Mouse (Mus musculus) limb, embryonic 15.5 days (tissue): ENCODE results near the gene Cep57l1. TPM values are rescaled to one million over a fixed set of nuclear protein-coding genes. Genes with fewer than 3 reads are reported as not detected.

ENCODE experiments used
- ATAC-seq: fragments of 200-750 bp; cut with Nextera tagmentation; 2 replicates; pipeline ENCODE4 v1.8.0; 2017; ENCODE audit warnings: low read depth, moderate TSS enrichment; ENCODE audit not compliant: insufficient number of reproducible peaks, low FRiP score, low TSS enrichment
- H3K27ac ChIP-seq: fragments of 300-500 bp; sonication (generic); 2 replicates; pipeline ENCODE4 v1.5.1; 2015; ENCODE audit warnings: moderate library complexity, mild to moderate bottlenecking, inconsistent platforms
- H3K27me3 ChIP-seq: fragments of 300-500 bp; sonication (generic); 2 replicates; pipeline ENCODE4 v1.6.1; 2015; ENCODE audit warnings: inconsistent platforms
- H3K36me3 ChIP-seq: fragments of 300-500 bp; sonication (generic); 2 replicates; pipeline ENCODE4 v1.6.1; 2015; ENCODE audit warnings: inconsistent platforms
- H3K4me1 ChIP-seq: fragments of 300-500 bp; sonication (generic); 2 replicates; pipeline ENCODE4 v1.6.1; 2015; ENCODE audit warnings: inconsistent platforms
- H3K4me2 ChIP-seq: fragments of 300-500 bp; sonication (generic); 2 replicates; pipeline ENCODE4 v1.6.1; 2015; ENCODE audit warnings: mild to moderate bottlenecking, inconsistent platforms
- H3K4me3 ChIP-seq: fragments of 300-500 bp; sonication (generic); 2 replicates; pipeline ENCODE4 v1.5.1; 2015; ENCODE audit warnings: mild to moderate bottlenecking, inconsistent platforms
- H3K9ac ChIP-seq: fragments of 300-500 bp; sonication (generic); 2 replicates; pipeline ENCODE4 v1.6.1; 2015; ENCODE audit warnings: inconsistent platforms
- H3K9me3 ChIP-seq: fragments of 300-500 bp; sonication (generic); 2 replicates; pipeline ENCODE4 v1.6.1; 2016; ENCODE audit warnings: inconsistent platforms
- WGBS: fragments of 180-500 bp; shearing (Covaris S2); methylation state at CpG from one replicate; pipeline ENCODE4 v1.1.7; 2015; 5-methylcytosine and 5-hydroxymethylcytosine counted together
- polyA plus RNA-seq: library from polyadenylated mRNA; unstranded; fragments of >200 nt; fragmentation: Nextera tagmentation; extraction: Ambion mirVana; gene quantifications from 2 replicates; pipeline ENCODE4 v1.2.1, GENCODE M21; 2015

Gene Cep57l1
- polyA plus RNA-seq, 1 experiment from 2014 or later: 22.3 TPM

DNA sequence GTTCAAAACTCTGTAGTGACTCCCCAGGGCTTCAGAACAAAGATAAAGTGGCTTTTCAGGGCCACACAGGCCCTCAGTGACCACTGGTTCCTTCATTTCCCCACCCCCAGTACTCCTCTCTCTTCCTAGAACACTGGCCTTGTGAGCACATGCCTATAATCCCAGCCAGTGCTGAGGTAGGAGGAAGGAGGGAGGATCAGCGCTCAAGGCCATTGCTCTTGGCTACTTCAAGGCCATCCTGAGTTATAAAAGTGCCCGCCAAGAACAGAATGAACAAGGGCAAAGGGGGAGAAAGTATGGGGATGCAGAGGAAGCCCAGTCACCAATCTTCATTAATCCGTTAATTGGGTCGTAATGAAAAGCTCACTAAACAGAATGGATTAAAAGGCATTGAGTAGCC is 44.1 kb downstream of the Cep57l1 start:
- no peak overlapping the region for H3K27ac ChIP-seq
- no peaks in the 10 kb centered on the region for H3K9me3 ChIP-seq
- no peak for ATAC-seq
- no peaks in the 10 kb centered on the region for H3K36me3 ChIP-seq
- no peaks in the 10 kb centered on the region for H3K27me3 ChIP-seq
- no peak overlapping the region for H3K4me2 ChIP-seq
- no peak overlapping the region for H3K4me3 ChIP-seq
- WGBS: 93% methylated on average over 4 of the region's 4 CpGs
- no peaks in the 10 kb centered on the region for H3K4me1 ChIP-seq
- no peak overlapping the region for H3K9ac ChIP-seq

DNA sequence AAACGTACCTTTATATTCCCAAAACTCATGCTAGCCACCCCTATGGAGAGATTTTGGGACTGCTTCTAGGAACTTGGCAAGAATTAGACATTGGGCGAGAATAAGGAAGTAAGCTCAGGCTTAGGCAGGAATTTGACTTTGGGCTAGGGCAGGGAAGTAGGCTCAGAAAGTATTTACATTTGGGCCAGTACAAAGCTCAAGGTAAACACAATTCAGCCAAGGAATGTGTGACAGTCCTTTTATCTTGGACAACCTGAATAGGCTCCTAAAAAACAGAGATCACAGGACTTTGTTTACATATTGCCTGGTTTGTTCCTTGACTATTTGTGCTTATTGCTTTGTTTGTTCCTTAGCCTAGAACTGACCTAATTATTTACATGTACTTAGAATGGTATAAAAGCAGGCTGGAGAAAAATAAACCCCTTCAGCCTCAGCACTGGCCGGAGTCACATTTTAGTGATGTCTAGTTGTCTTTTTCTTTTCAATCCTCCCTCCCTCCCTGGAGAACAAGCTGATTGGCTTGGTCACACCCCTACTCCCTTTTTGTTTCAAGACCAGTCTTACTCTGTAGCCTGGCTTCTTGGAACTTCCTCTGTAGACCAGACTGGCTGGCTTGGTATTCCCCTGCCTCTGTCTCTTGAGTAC is 45.8 kb downstream of the Cep57l1 start:
- H3K9me3 ChIP-seq: no peaks in the 10 kb centered on the region
- WGBS: 67% methylated on average over 3 of the region's 3 CpGs
- peaks cover 2% of the 10 kb centered on the region; the same call in 1 of the 2 replicates for H3K4me1 ChIP-seq
- no peak overlapping the region for H3K4me2 ChIP-seq
- H3K27me3 ChIP-seq: no peaks in the 10 kb centered on the region
- H3K27ac ChIP-seq: no peak overlapping the region
- no peaks in the 10 kb centered on the region for H3K36me3 ChIP-seq
- no peak overlapping the region for H3K9ac ChIP-seq
- no peak for ATAC-seq
- H3K4me3 ChIP-seq: no peak overlapping the region

- peaks cover 2% of the 10 kb centered on the region; the same call in 1 of the 2 replicates for H3K4me1 ChIP-seq
- no peak overlapping the region for H3K4me3 ChIP-seq
- 67% methylated on average over 3 of the region's 3 CpGs for WGBS
These were observed 48.8 kb downstream of the Cep57l1 start for GRCm38 (mm10) chr10:41760866-41761265.

DNA sequence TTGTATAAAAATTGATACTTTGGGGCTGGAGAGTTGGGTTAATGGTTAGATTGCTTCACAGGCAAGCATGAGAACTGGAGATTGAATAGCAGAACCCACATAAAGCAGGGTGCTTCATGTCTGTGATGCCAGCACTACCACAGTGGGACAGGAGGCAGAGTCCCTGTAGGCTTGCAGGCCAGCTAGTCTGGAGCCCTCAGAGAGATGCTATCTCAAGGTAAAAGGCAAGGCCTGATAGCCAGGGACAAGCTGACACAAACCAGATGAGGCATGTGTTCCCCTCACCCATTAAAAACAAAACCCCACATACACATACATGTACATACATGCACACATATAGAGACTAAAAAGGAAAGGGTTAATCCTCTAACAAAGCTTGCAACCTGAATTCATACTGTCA is 51.6 kb downstream of the Cep57l1 start:
- Histone ChIP-seq H3K27me3 (no peaks in the 10 kb centered on the region), H3K4me2 (no peak overlapping the region), H3K9ac (no peak overlapping the region), H3K36me3 (no peaks in the 10 kb centered on the region), H3K27ac (no peak overlapping the region), H3K4me3 (no peak overlapping the region), H3K4me1 (peaks cover 2% of the 10 kb centered on the region; the same call in 1 of the 2 replicates), H3K9me3 (no peaks in the 10 kb centered on the region)
- ATAC-seq: no peak

More at GRCm38 (mm10) chr10:41760866-41761265, 48.8 kb downstream of the Cep57l1 start:
- Histone ChIP-seq H3K27me3 (no peaks in the 10 kb centered on the region), H3K36me3 (no peaks in the 10 kb centered on the region), H3K9ac (no peak overlapping the region), H3K4me2 (no peak overlapping the region), H3K9me3 (no peaks in the 10 kb centered on the region), H3K27ac (no peak overlapping the region)
- no peak for ATAC-seq

- Histone ChIP-seq H3K4me2 (no peak overlapping the region), H3K4me3 (no peak overlapping the region), H3K27ac (no peak overlapping the region), H3K36me3 (no peaks in the 10 kb centered on the region), H3K27me3 (no peaks in the 10 kb centered on the region), H3K9ac (no peak overlapping the region), H3K4me1 (peaks cover 2% of the 10 kb centered on the region; the same call in 1 of the 2 replicates), H3K9me3 (no peaks in the 10 kb centered on the region)
- 94% methylated on average over 5 of the region's 5 CpGs for WGBS
- ATAC-seq: no peak
These were observed 52.4 kb downstream of the Cep57l1 start for GRCm38 (mm10) chr10:41757226-41757625.

DNA sequence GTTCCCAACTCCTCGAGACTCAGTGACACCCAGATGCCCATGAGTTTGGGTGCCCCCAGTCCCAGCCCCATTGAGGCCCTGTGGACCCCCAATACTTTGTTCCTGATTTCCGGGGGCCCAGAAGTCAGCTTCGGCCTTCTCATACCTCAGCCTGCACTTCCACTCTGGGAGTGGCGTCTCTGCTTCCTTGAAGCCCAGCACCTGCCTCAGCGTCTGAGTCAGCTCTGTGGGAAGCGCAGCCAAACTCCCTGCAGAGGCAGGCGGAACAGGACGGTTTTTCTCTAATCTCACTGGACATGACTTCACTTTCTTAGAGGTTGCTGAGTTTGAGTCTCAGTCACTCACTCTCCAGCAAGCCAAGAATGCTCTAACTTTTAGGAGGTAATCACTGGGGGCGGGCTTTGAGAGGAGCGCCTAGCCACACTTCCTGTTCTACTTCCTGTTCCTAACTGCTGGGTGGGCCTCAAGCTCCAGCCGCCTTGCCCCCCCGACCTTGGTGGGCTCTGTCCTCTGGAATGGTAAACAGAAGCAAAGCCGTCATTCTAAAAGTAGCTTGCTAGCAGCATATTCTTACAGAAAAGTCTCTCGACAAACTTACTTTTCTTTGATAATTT is 57.7 kb downstream of the Cep57l1 start:
- 77% methylated on average over 14 of the region's 14 CpGs for WGBS
- Histone ChIP-seq H3K4me2 (no peak overlapping the region), H3K9me3 (no peaks in the 10 kb centered on the region)

DNA sequence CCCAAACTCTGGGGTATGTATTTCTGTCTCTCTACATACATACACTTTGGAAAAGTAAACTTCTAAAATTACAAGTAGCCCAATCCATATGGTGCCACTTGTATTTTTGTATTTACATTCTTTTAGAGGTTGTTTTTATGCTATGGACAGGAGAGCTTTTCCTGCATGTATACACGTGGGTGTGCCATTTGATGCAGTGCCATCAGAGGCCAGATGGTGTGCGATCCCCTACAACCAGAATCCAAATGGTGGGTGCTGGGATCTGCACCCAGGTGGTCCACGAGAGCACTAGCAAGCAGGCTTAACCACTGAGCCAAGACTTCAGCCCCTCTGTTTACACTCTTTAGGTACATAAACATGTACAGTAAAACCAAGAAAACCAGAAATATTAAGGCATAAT is 60.4 kb downstream of the Cep57l1 start:
- H3K4me2 ChIP-seq: no peak overlapping the region
- no peak overlapping the region for H3K4me3 ChIP-seq
- no peaks in the 10 kb centered on the region for H3K9me3 ChIP-seq
- WGBS: 79% methylated on average over 3 of the region's 3 CpGs
- no peaks in the 10 kb centered on the region for H3K36me3 ChIP-seq
- H3K27ac ChIP-seq: no peak overlapping the region
- no peak overlapping the region for H3K9ac ChIP-seq
- no peak for ATAC-seq
- H3K4me1 ChIP-seq: no peaks in the 10 kb centered on the region
- no peaks in the 10 kb centered on the region for H3K27me3 ChIP-seq

More for the DNA sequence above, 57.7 kb downstream of the Cep57l1 start:
- no peak for ATAC-seq
- H3K27me3 ChIP-seq: no peaks in the 10 kb centered on the region
- no peaks in the 10 kb centered on the region for H3K4me1 ChIP-seq
- no peak overlapping the region for H3K27ac ChIP-seq
- H3K4me3 ChIP-seq: no peak overlapping the region
- no peak overlapping the region for H3K9ac ChIP-seq
- no peaks in the 10 kb centered on the region for H3K36me3 ChIP-seq

DNA sequence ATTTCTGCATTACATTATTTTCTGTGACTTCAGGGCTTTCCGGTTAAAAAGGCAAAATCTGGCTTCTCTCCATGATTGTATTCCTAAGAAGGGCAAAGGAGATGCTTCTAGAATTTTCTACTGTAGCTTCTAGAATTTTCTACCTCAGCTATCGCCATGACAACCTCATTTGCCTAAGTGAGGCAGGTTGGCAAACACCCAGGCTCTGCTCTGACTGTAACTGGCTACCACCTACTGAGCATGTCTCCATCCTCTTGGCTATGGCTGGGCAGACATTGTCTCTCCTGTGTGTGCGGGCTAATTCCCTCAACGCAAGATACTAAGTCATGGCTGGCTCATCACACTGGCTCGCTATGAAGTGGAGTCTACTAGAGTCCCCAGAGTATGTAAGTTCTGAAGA is 63.1 kb downstream of the Cep57l1 start:
- Histone ChIP-seq H3K4me1 (no peaks in the 10 kb centered on the region), H3K27ac (no peak overlapping the region), H3K27me3 (no peaks in the 10 kb centered on the region), H3K4me2 (no peak overlapping the region), H3K4me3 (no peak overlapping the region), H3K9me3 (no peaks in the 10 kb centered on the region), H3K9ac (no peak overlapping the region), H3K36me3 (no peaks in the 10 kb centered on the region)
- WGBS: 76% methylated on average over 5 of the region's 5 CpGs
- no peak for ATAC-seq

- ATAC-seq: no peak
- WGBS: 74% methylated on average over 4 of the region's 4 CpGs
- Histone ChIP-seq H3K4me3 (no peak overlapping the region), H3K27ac (no peak overlapping the region), H3K9me3 (no peaks in the 10 kb centered on the region), H3K4me1 (no peaks in the 10 kb centered on the region), H3K36me3 (no peaks in the 10 kb centered on the region), H3K9ac (no peak overlapping the region), H3K4me2 (no peak overlapping the region), H3K27me3 (no peaks in the 10 kb centered on the region)
These were observed 65.7 kb downstream of the Cep57l1 start for GRCm38 (mm10) chr10:41744006-41744405.

DNA sequence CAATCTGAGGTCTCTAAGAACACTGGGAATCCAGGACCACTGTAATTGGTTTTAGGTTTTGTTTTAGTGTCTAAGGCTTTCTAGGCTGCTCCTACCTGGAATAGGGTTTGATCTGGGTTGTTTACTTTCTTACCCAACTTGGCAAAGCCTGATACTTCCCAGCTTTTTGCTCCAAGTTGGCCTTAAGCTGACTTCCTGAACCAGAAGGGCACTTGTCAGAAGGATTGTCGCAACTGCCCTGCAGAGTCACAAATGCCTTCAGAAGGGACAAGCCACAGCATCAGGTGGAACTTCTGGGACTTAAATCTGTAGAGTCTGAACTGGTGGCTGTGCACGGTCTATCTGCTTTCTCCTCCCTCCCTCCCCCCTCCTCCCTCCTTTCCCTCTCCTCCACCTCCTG is 69.5 kb downstream of the Cep57l1 start:
- H3K36me3 ChIP-seq: peaks cover 2% of the 10 kb centered on the region; the same call in 1 of the 2 replicates
- H3K4me3 ChIP-seq: no peak overlapping the region
- WGBS: 76% methylated on average over 2 of the region's 2 CpGs
- no peaks in the 10 kb centered on the region for H3K27me3 ChIP-seq
- ATAC-seq: no peak
- H3K4me1 ChIP-seq: no peaks in the 10 kb centered on the region
- no peak overlapping the region for H3K9ac ChIP-seq
- H3K4me2 ChIP-seq: no peak overlapping the region
- H3K9me3 ChIP-seq: no peaks in the 10 kb centered on the region
- H3K27ac ChIP-seq: no peak overlapping the region

GRCm38 (mm10) chr10:41737245-41737644 is 72.4 kb downstream of the Cep57l1 start:
- Histone ChIP-seq H3K4me3 (no peak overlapping the region), H3K9ac (no peak overlapping the region), H3K4me2 (no peak overlapping the region), H3K9me3 (no peaks in the 10 kb centered on the region), H3K36me3 (peaks cover 2% of the 10 kb centered on the region; the same call in 1 of the 2 replicates), H3K27ac (no peak overlapping the region), H3K27me3 (no peaks in the 10 kb centered on the region), H3K4me1 (no peaks in the 10 kb centered on the region)
- no peak for ATAC-seq
- WGBS: 88% methylated on average over 16 of the region's 16 CpGs

GRCm38 (mm10) chr10:41735398-41735797 is 74.3 kb downstream of the Cep57l1 start:
- 67% methylated on average over 6 of the region's 6 CpGs for WGBS
- Histone ChIP-seq H3K4me1 (no peaks in the 10 kb centered on the region), H3K4me3 (no peak overlapping the region), H3K9ac (no peak overlapping the region), H3K9me3 (no peaks in the 10 kb centered on the region), H3K4me2 (no peak overlapping the region), H3K36me3 (peaks cover 7% of the 10 kb centered on the region; the same call in 1 of the 2 replicates), H3K27ac (no peak overlapping the region), H3K27me3 (no peaks in the 10 kb centered on the region)
- no peak for ATAC-seq
